Mouse (Mus musculus): ENCODE results near the gene Mesp2. TPM values are rescaled to one million over a fixed set of nuclear protein-coding genes. Genes with fewer than 3 reads are reported as not detected.

Mesp2 gene
- polyA plus RNA-seq (2015; fragmentation: Illumina TruSeq; extraction: RNeasy Lipid Tissue Mini Kit (QIAGEN cat#74804); ENCODE audit: low read depth, low replicate concordance), result 0.39 TPM

DNA sequence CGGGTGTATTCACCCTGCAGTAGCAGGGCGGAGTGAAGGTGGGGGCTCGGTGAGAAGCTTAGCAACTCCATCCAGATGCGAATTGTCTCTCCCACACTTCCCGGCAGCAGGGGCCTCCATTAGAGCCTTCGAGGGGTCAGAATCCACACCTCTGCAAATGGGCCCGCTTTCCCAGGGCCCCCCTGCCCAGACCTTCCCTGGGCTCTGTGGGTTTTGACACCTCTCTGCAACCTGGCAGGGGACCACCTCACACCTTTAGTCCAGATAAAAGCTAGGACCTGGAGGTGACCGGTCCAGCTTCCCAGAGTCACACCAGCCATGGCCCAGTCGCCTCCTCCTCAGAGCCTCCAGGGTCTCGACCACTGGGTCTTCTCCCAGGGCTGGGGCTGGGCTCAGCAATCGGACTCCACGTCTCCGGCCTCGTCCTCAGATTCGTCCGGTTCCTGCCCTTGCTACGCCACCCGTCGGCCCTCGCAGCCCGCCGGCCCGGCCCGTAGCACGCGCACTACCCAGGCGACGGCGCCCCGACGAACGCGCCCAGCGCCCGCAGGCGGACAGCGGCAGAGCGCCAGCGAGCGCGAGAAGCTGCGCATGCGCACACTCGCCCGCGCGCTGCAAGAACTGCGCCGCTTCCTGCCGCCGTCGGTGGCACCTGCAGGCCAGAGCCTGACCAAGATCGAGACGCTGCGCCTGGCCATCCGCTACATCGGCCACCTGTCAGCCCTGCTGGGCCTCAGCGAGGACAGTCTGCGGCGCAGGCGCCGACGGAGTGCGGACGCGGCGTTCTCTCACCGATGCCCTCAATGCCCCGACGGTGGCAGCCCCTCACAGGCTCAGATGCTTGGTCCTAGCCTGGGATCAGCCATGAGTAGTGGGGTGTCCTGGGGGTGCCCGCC lies at the start of gene Mesp2:
TSS of gene Mesp2 (plus strand) at position 117 of the 896 bp plus-strand sequence.

DNA sequence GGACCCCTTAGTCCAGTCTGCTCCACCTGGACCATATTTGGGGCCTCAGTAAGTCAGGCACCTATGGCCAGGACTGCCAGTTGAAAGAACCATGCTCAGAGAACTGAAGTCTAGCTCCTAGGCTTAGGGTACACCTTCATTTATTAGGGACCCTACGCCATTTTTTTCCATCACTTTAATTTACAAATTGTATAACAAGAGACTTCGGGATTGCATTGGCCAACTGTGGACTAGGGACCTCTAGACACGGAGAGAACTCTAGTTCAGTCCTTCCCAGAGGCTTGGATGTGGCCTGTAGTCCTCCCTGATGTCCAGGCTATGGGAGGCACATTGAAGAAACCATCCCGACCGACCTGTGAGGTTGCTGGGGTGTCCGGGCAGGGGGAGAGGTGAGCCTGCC lies 16.8 kb upstream of the Mesp2 start, which contains the start of gene Mesp1:
TSS of gene Mesp1 (minus strand) at position 101 of the 400 bp plus-strand sequence.

DNA sequence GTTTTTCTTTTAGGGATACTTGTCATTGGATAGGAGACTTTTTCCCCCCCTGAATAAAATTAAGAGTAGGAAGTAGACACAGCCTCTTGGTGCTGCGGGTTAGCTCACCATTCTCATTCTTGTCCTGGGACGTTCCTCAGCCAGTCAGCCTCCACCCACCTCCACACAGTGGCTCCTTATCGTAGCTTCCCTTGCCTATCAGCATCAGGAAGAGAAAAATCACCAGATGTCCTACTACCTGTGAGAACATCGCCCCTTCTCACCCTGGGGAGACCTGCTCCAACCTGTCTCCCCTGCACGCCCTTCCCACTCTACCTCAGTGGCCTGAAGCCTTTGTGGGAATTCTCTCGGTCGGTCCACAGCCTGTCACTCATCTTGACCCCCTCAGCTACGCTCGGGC lies 50.3 kb downstream of the Mesp2 start, which contains the start of gene Anpep:
TSS of gene Anpep (minus strand) at position 249 of the 400 bp plus-strand sequence.

Other genes starting within 250 kb of the Mesp2 start
- gene Rhcg, start 193.1 kb upstream of the Mesp2 start, polyA plus RNA-seq (2015; fragmentation: Illumina TruSeq; extraction: RNeasy Lipid Tissue Mini Kit (QIAGEN cat#74804); ENCODE audit: low read depth, low replicate concordance), result 0.70 TPM
- gene Ticrr, start 150.5 kb upstream of the Mesp2 start, polyA plus RNA-seq (2015; fragmentation: Illumina TruSeq; extraction: RNeasy Lipid Tissue Mini Kit (QIAGEN cat#74804); ENCODE audit: low read depth, low replicate concordance), result not detected
- gene Kif7, start 95.0 kb upstream of the Mesp2 start, polyA plus RNA-seq (2015; fragmentation: Illumina TruSeq; extraction: RNeasy Lipid Tissue Mini Kit (QIAGEN cat#74804); ENCODE audit: low read depth, low replicate concordance), result 0.98 TPM
- gene Plin1, start 77.8 kb upstream of the Mesp2 start, polyA plus RNA-seq (2015; fragmentation: Illumina TruSeq; extraction: RNeasy Lipid Tissue Mini Kit (QIAGEN cat#74804); ENCODE audit: low read depth, low replicate concordance), result not detected
- 16.8 TPM for gene Pex11a, start 67.6 kb upstream of the Mesp2 start, polyA plus RNA-seq (2015; fragmentation: Illumina TruSeq; extraction: RNeasy Lipid Tissue Mini Kit (QIAGEN cat#74804); ENCODE audit: low read depth, low replicate concordance)
- gene Wdr93, start 67.6 kb upstream of the Mesp2 start, polyA plus RNA-seq (2015; fragmentation: Illumina TruSeq; extraction: RNeasy Lipid Tissue Mini Kit (QIAGEN cat#74804); ENCODE audit: low read depth, low replicate concordance), result 0.83 TPM
- not detected for gene Mesp1, start 16.9 kb upstream of the Mesp2 start, polyA plus RNA-seq (2015; fragmentation: Illumina TruSeq; extraction: RNeasy Lipid Tissue Mini Kit (QIAGEN cat#74804); ENCODE audit: low read depth, low replicate concordance)
- 3.5 TPM for gene Anpep, start 50.3 kb downstream of the Mesp2 start, polyA plus RNA-seq (2015; fragmentation: Illumina TruSeq; extraction: RNeasy Lipid Tissue Mini Kit (QIAGEN cat#74804); ENCODE audit: low read depth, low replicate concordance)
- 31.8 TPM for gene Ap3s2, start 109.9 kb downstream of the Mesp2 start, polyA plus RNA-seq (2015; fragmentation: Illumina TruSeq; extraction: RNeasy Lipid Tissue Mini Kit (QIAGEN cat#74804); ENCODE audit: low read depth, low replicate concordance)
- 19.3 TPM for gene Arpin, start 124.6 kb downstream of the Mesp2 start, polyA plus RNA-seq (2015; fragmentation: Illumina TruSeq; extraction: RNeasy Lipid Tissue Mini Kit (QIAGEN cat#74804); ENCODE audit: low read depth, low replicate concordance)
- gene Zfp710, start 214.1 kb downstream of the Mesp2 start, polyA plus RNA-seq (2015; fragmentation: Illumina TruSeq; extraction: RNeasy Lipid Tissue Mini Kit (QIAGEN cat#74804); ENCODE audit: low read depth, low replicate concordance), result 11.7 TPM

Measured in brain, adult 10 weeks (tissue).